ENCODE assay signal across 15 mouse cellular contexts in genomic region chr12:73607381-73608064, GRCm38 (mm10). TPM values are rescaled to one million over a fixed set of nuclear protein-coding genes. Genes with fewer than 3 reads are reported as not detected.
DNase-seq lines count a peak whose midpoint lies in the region; ATAC-seq lines count a peak whose summit lies in the region.
"Had no signal": no experiment of that assay in that cellular context is flagged by ENCODE, and none has a peak within 500 bp of the region (broad histone marks: within the 10 kb centered on the region; RNA-seq: fewer than 3 reads in every experiment).

No protein-coding gene starts in this region.

- no peaks in the 10 kb centered on the region for H3K9me3 ChIP-seq in neural tube, embryonic 11.5 days (ENCODE audit: control insufficient read depth, low read length)
- H3K9me3 ChIP-seq in hindbrain, embryonic 11.5 days (ENCODE audit: control insufficient read depth, low read length) = no peaks in the 10 kb centered on the region
- no peaks in the 10 kb centered on the region for H3K9me3 ChIP-seq in neural tube, embryonic 14.5 days (ENCODE audit: control insufficient read depth, low read length)
- H3K9me3 ChIP-seq: forebrain, embryonic 10.5 days; heart, embryonic 15.5 days; limb, embryonic 15.5 days had no signal

- peak; percentile 42 for ATAC-seq in neural tube, embryonic 11.5 days (ENCODE audit: insufficient read depth, low FRiP score, low TSS enrichment)
- peak; percentile 75 for ATAC-seq in hindbrain, embryonic 11.5 days (ENCODE audit: low FRiP score)
- ATAC-seq in neural tube, embryonic 14.5 days (ENCODE audit: low read depth) = 0 out of 2 replicates have a peak, but pooled peaks have one; percentile 19
- ATAC-seq: intestine, postnatal 0 days had no signal

- 48% methylated on average over 13 of the region's 13 CpGs for WGBS in neural tube, embryonic 11.5 days
- 49% methylated on average over 13 of the region's 13 CpGs for WGBS in hindbrain, embryonic 11.5 days
- 46% methylated on average over 13 of the region's 13 CpGs for WGBS in neural tube, embryonic 14.5 days

- peak; percentile 38 for DNase-seq in embryo, embryonic 11 days
- DNase-seq in embryo, embryonic 9.5 days (ENCODE audit: extremely low spot score) = no peak
- no peak for DNase-seq in neural tube, embryonic 11.5 days (ENCODE audit: low spot score)
- no peak for DNase-seq in neural tube, embryonic 10.5 days (ENCODE audit: extremely low spot score, low spot score)
- DNase-seq in hindbrain, embryonic 11.5 days (ENCODE audit: low spot score) = peak; percentile 42
- DNase-seq in urinary bladder, postnatal 36 days (ENCODE audit: low spot score in 2 of 2) = no peak
- no peak for DNase-seq in kidney, adult 18-20 months
- DNase-seq: kidney, postnatal 36 days; right cerebral cortex, postnatal 4 days had no signal

- no peaks in the 10 kb centered on the region for H3K36me3 ChIP-seq in neural tube, embryonic 11.5 days (ENCODE audit: control insufficient read depth, insufficient read depth, low read length)
- no peaks in the 10 kb centered on the region for H3K36me3 ChIP-seq in hindbrain, embryonic 11.5 days (ENCODE audit: control insufficient read depth, insufficient read depth, low read length)
- H3K36me3 ChIP-seq in neural tube, embryonic 14.5 days (ENCODE audit: control insufficient read depth, insufficient read depth, low read length) = no peaks in the 10 kb centered on the region
- H3K36me3 ChIP-seq: forebrain, embryonic 10.5 days; heart, embryonic 15.5 days; limb, embryonic 15.5 days had no signal

- H3K9ac ChIP-seq in neural tube, embryonic 11.5 days (ENCODE audit: low read length) = no peak overlapping the region
- H3K9ac ChIP-seq in hindbrain, embryonic 11.5 days (ENCODE audit: low read depth, low read length) = no peak overlapping the region
- H3K9ac ChIP-seq in neural tube, embryonic 14.5 days (replicated peaks; ENCODE audit: low read depth, low read length) = no peak overlapping the region
- H3K9ac ChIP-seq: heart, embryonic 15.5 days; limb, embryonic 15.5 days had no signal

- H3K4me1 ChIP-seq in neural tube, embryonic 11.5 days (ENCODE audit: control insufficient read depth, insufficient read depth, low read length) = peaks cover 15% of the 10 kb centered on the region
- no peaks in the 10 kb centered on the region; the same call in none of the 2 replicates for H3K4me1 ChIP-seq in hindbrain, embryonic 11.5 days (replicated peaks; ENCODE audit: control insufficient read depth, insufficient read depth, low read length)
- peaks cover 15% of the 10 kb centered on the region for H3K4me1 ChIP-seq in neural tube, embryonic 14.5 days (ENCODE audit: control insufficient read depth, insufficient read depth, low read length)

- peak overlapping the region; percentile 34; the same call in 1 of the 2 replicates for H3K27ac ChIP-seq in neural tube, embryonic 11.5 days (ENCODE audit: low read depth, low read length)
- H3K27ac ChIP-seq in hindbrain, embryonic 11.5 days (ENCODE audit: low read depth, low read length) = peak overlapping the region; percentile 70
- no peak overlapping the region for H3K27ac ChIP-seq in neural tube, embryonic 14.5 days (ENCODE audit: low read depth, low read length)
- H3K27ac ChIP-seq: forebrain, embryonic 10.5 days; heart, embryonic 15.5 days; left cerebral cortex, adult 2 months; limb, embryonic 15.5 days had no signal

- no peak overlapping the region for H3K4me3 ChIP-seq in neural tube, embryonic 11.5 days (ENCODE audit: low read depth, low read length)
- H3K4me3 ChIP-seq in hindbrain, embryonic 11.5 days (ENCODE audit: low read depth, low read length) = no peak overlapping the region
- no peak overlapping the region for H3K4me3 ChIP-seq in neural tube, embryonic 14.5 days (ENCODE audit: low read depth, low read length)
- H3K4me3 ChIP-seq: forebrain, embryonic 10.5 days; heart, embryonic 15.5 days; left cerebral cortex, adult 2 months; limb, embryonic 15.5 days had no signal

- H3K27me3 ChIP-seq in neural tube, embryonic 11.5 days (ENCODE audit: control insufficient read depth, insufficient read depth, low read length) = no peaks in the 10 kb centered on the region
- no peaks in the 10 kb centered on the region for H3K27me3 ChIP-seq in hindbrain, embryonic 11.5 days (ENCODE audit: control insufficient read depth, insufficient read depth, low read length)
- H3K27me3 ChIP-seq in neural tube, embryonic 14.5 days (ENCODE audit: control insufficient read depth, insufficient read depth, low read length) = no peaks in the 10 kb centered on the region
- H3K27me3 ChIP-seq: heart, embryonic 15.5 days; limb, embryonic 15.5 days had no signal

- H3K4me2 ChIP-seq in neural tube, embryonic 11.5 days (ENCODE audit: low read depth) = no peak overlapping the region
- H3K4me2 ChIP-seq in hindbrain, embryonic 11.5 days (replicated peaks; ENCODE audit: low read depth, low read length) = no peak overlapping the region
- H3K4me2 ChIP-seq in neural tube, embryonic 14.5 days (ENCODE audit: low read depth, low read length) = no peak overlapping the region
- H3K4me2 ChIP-seq: heart, embryonic 15.5 days; limb, embryonic 15.5 days had no signal

RNA-seq across cellular contexts. Expression of gene Prkch, which starts 22.9 kb away (rescaled TPM):
- polyA plus RNA-seq in neural tube, embryonic 11.5 days (2014; fragmentation: Nextera tagmentation; extraction: Ambion mirVana) = 11.0 and 11.7 TPM in 2 replicates
- 9.1 and 10.5 TPM in 2 replicates for polyA plus RNA-seq in hindbrain, embryonic 11.5 days (2014; fragmentation: Nextera tagmentation; extraction: Ambion mirVana)
- polyA plus RNA-seq in neural tube, embryonic 14.5 days (2014; fragmentation: Nextera tagmentation; extraction: Ambion mirVana) = 8.0 and 10.9 TPM in 2 replicates

Comparison
In these comparisons a context has a peak if more than half of its experiments do, and no peak if none do; other contexts are left out.
1. DNase-seq: peak in embryo, embryonic 11 days (single experiment) and hindbrain, embryonic 11.5 days (single experiment); none in embryo, embryonic 9.5 days (single experiment), neural tube, embryonic 11.5 days (single experiment), neural tube, embryonic 10.5 days (single experiment), urinary bladder, postnatal 36 days (0 of 2) and kidney, adult 18-20 months (single experiment).
2. ATAC-seq: peak in every context shown above with its lines; median percentile 75 in hindbrain, embryonic 11.5 days; 42 in neural tube, embryonic 11.5 days; 19 in neural tube, embryonic 14.5 days.